Mouse (Mus musculus) intestine, embryonic 14.5 days (tissue): ENCODE data around the gene P4ha1. TPM values are rescaled to one million over a fixed set of nuclear protein-coding genes. Genes with fewer than 3 reads are reported as not detected.
A peak's percentile ranks its signal among the peaks of the same experiment; 100 is the strongest.
"Not testable (repeated sequence)": the region's sequence is repeated elsewhere in the genome, so short reads cannot be mapped to it uniquely, and the experiment has no call there.

Source experiments
- ATAC-seq: fragments of 200-750 bp; cut with Nextera tagmentation; replicated peaks from 2 replicates; pipeline ENCODE4 v1.8.0; 2017; ENCODE audit warnings: low read depth, moderate number of reproducible peaks, moderate TSS enrichment, moderate library complexity; ENCODE audit not compliant: low FRiP score, low TSS enrichment
- DNase-seq: peaks from one replicate; pipeline ENCODE4 v3.0.0-alpha.2; 2018; ENCODE audit warnings: low spot score
- H3K27ac ChIP-seq: fragments of 300-500 bp; sonication (generic); 2 replicates; pipeline ENCODE4 v1.5.1; 2014; ENCODE audit warnings: low read depth, mild to moderate bottlenecking, control low read depth
- H3K27me3 ChIP-seq: fragments of 300-500 bp; sonication (generic); replicated peaks from 2 replicates; pipeline ENCODE4 v1.6.1; 2014; ENCODE audit warnings: low read length, control low read depth; ENCODE audit not compliant: control insufficient read depth, insufficient read depth
- H3K36me3 ChIP-seq: fragments of 300-500 bp; sonication (generic); 2 replicates; pipeline ENCODE4 v1.6.1; 2014; ENCODE audit warnings: low read length, control low read depth; ENCODE audit not compliant: control insufficient read depth, insufficient read depth
- H3K4me1 ChIP-seq: fragments of 300-500 bp; sonication (generic); replicated peaks from 2 replicates; pipeline ENCODE4 v1.6.1; 2014; ENCODE audit warnings: low read length, control low read depth, mixed read lengths; ENCODE audit not compliant: control insufficient read depth, insufficient read depth
- H3K4me2 ChIP-seq: fragments of 300-500 bp; sonication (generic); 2 replicates; pipeline ENCODE4 v1.6.1; 2014; ENCODE audit warnings: low read length
- H3K4me3 ChIP-seq: fragments of 300-500 bp; sonication (generic); 2 replicates; pipeline ENCODE4 v1.5.1; 2014; ENCODE audit warnings: low read depth, low read length, control low read depth, mixed read lengths
- H3K9ac ChIP-seq: fragments of 300-500 bp; sonication (generic); 2 replicates; pipeline ENCODE4 v1.6.1; 2014; ENCODE audit warnings: mild to moderate bottlenecking, low read length
- H3K9me3 ChIP-seq: fragments of 300-500 bp; sonication (generic); 2 replicates; pipeline ENCODE4 v1.6.1; 2016; ENCODE audit warnings: low read length, control low read depth; ENCODE audit not compliant: control insufficient read depth
- WGBS: fragments of 180-500 bp; shearing (Covaris S2); extraction: QIAGEN DNeasy Blood & Tissue Kit; methylation state at CpG from one replicate; pipeline ENCODE4 v1.1.7; 2014; 5-methylcytosine and 5-hydroxymethylcytosine counted together
- polyA plus RNA-seq: library from polyadenylated mRNA; unstranded; fragments of >200 nt; fragmentation: Nextera tagmentation; extraction: Ambion mirVana; gene quantifications from 2 replicates; pipeline ENCODE4 v1.2.1, GENCODE M21; 2014

The P4ha1 gene
- polyA plus RNA-seq, 1 experiment from 2014 or later, result 65.2 TPM

DNA sequence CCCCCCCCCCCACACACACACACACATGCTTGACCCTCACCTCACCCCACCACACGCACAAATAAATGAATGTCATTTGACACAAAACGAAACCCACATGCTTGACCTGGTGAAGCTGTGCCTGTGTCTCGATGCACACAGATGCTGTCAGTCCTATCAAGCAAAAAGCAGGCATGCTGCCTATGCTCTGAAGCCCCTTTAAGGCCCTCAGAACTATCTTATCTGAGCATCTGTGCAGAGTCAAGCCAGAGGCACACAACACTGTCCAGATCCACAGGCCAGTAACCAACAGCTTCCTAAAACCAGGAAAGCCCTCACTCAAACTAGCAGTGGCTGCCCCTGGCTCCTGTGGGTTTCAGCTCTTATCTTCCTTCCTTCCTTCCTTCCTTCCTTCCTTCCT is 35.4 kb upstream of the P4ha1 start:
- 25% methylated on average over 3 of the region's 3 CpGs for WGBS
- Histone ChIP-seq H3K9me3 (0 out of 2 replicates have a peak, but pooled peaks cover 2% of the 10 kb centered on the region), H3K9ac (no peak overlapping the region), H3K4me1 (no peaks in the 10 kb centered on the region; the same call in 1 of the 2 replicates), H3K36me3 (no peaks in the 10 kb centered on the region), H3K27ac (no peak overlapping the region), H3K27me3 (no peaks in the 10 kb centered on the region), H3K4me2 (no peak overlapping the region), H3K4me3 (no peak overlapping the region)
- ATAC-seq (no peak), DNase-seq (no peak)

DNA sequence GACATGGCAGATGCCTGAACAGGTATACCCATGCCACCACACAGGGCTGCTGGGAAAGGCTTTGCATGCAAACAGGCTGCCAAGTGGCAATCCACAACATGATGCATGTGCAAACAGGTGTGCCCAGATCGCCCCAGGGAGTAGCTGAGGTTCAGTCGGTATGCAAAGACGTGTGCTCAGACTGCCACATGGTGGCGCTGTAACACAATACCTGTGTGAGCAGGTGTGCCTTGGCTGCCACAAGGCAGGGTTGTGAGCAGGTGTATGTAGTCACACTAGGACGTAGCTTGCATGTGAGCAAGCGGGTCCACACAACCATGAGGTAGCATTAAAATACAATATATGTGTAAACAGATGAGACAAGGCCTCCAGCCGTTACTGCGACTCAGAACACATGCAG is 34.0 kb upstream of the P4ha1 start:
- H3K4me3 ChIP-seq, result no peak overlapping the region
- H3K27me3 ChIP-seq, result no peaks in the 10 kb centered on the region
- no peaks in the 10 kb centered on the region; the same call in 1 of the 2 replicates for H3K4me1 ChIP-seq
- DNase-seq (peak; percentile 59), ATAC-seq (no peak)
- no peak overlapping the region for H3K27ac ChIP-seq
- H3K9me3 ChIP-seq, result 0 out of 2 replicates have a peak, but pooled peaks cover 2% of the 10 kb centered on the region
- no peak overlapping the region for H3K4me2 ChIP-seq
- 54% methylated on average over 8 of the region's 8 CpGs for WGBS
- H3K9ac ChIP-seq, result no peak overlapping the region
- no peaks in the 10 kb centered on the region for H3K36me3 ChIP-seq

DNA sequence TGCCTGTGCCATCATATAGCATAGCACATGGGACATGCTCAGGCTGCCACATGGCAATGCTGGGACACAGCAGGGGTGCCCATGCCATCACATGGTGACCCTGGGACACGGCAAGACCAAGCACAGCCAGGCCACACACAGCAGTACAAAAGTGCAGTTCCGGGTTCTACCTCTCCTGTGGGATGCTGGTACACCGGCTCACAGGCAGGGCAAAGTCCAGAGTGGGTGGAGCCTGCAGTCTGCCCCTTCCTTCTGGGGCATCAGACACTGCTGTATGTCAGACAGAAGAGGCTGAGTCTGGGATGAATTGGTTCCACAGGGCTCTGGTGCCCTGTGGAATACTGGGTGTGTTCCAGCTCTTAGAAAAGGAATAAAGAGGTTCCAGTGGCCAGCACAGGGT is 31.6 kb upstream of the P4ha1 start:
- DNase-seq, result peak; percentile 63
- no peak overlapping the region for H3K27ac ChIP-seq
- no peak overlapping the region for H3K4me3 ChIP-seq
- H3K36me3 ChIP-seq, result no peaks in the 10 kb centered on the region
- 43% methylated on average over 3 of the region's 3 CpGs for WGBS
- no peak overlapping the region for H3K9ac ChIP-seq
- peak; percentile 33 for ATAC-seq
- H3K27me3 ChIP-seq, result no peaks in the 10 kb centered on the region
- H3K4me2 ChIP-seq, result no peak overlapping the region
- H3K9me3 ChIP-seq, result 0 out of 2 replicates have a peak, but pooled peaks cover 2% of the 10 kb centered on the region
- no peaks in the 10 kb centered on the region; the same call in 1 of the 2 replicates for H3K4me1 ChIP-seq

DNA sequence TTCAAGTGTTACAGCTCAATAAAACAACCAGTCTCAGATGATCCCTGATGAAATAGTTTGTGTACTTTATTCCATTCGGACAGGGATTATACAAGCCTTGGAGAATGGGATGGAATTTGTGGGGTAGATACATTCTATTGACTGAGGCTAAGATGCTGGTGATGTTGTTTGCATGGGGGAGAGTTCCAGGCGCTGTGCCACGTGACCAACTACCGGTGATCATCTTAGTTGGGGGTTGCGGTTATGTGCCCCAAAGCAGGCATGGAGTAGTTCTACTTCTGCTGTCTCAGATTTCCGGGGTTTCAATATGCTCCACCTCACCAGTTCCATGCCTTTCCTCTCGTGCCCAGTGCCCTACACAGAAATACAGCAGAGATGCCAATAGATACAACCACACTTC is 31.0 kb upstream of the P4ha1 start:
- H3K4me2 ChIP-seq, result no peak overlapping the region
- no peaks in the 10 kb centered on the region for H3K27me3 ChIP-seq
- H3K4me3 ChIP-seq, result no peak overlapping the region
- no peak overlapping the region for H3K9ac ChIP-seq
- no peak overlapping the region for H3K27ac ChIP-seq
- no peak for ATAC-seq
- H3K4me1 ChIP-seq, result no peaks in the 10 kb centered on the region; the same call in 1 of the 2 replicates
- 76% methylated on average over 7 of the region's 7 CpGs for WGBS
- DNase-seq, result no peak
- H3K36me3 ChIP-seq, result no peaks in the 10 kb centered on the region
- H3K9me3 ChIP-seq, result no peaks in the 10 kb centered on the region

DNA sequence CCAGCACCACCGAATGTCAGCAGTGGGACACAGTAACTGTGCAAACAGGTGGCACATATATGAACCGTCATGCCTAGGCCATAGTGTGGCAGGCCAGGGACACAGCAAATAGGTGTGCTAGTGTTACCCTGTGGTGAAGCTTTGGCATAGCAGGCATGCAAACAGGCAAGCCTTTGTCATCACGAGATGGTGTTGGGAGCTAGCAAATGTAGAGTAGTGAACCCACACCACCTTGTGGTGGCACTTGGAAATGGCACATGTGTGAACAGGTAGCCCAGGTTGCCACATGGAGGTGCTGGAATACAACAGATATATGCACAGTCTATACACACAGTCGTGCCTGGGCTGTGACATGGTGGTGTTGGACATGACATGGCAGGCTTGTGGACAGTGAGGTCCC is 30.5 kb upstream of the P4ha1 start:
- ATAC-seq, result peak; percentile 37
- H3K36me3 ChIP-seq, result no peaks in the 10 kb centered on the region
- H3K27ac ChIP-seq, result no peak overlapping the region
- no peak overlapping the region for H3K4me2 ChIP-seq
- 31% methylated on average over 4 of the region's 4 CpGs for WGBS
- H3K27me3 ChIP-seq, result no peaks in the 10 kb centered on the region
- no peaks in the 10 kb centered on the region for H3K9me3 ChIP-seq
- peak; percentile 89 for DNase-seq
- no peak overlapping the region for H3K4me3 ChIP-seq
- H3K4me1 ChIP-seq, result no peaks in the 10 kb centered on the region; the same call in 1 of the 2 replicates
- H3K9ac ChIP-seq, result no peak overlapping the region

DNA sequence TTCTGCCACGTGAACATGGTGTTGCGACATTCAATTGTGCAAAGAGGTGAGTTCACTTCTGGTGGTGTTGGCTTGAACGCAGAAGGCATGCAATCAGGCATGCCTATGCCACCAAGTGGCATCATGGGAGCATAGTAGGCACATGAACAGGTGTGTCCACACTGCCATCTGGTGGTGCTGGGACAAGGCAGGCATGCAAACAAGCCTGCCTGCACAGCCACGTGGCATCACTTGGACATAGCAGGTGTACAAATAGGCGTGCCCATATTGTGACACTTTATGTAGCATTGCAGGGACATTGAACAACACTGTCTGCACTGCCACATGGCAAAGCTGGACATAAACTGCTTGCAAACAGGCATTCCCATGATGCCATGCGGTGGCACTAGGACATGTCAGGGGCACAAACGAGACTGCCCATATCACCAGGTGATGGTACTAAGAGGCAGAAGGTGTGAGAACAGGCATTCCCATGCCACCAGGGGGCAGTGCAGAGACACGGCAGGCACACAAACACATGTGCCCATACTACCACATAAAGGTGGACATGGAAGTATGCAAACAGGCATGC is 27.8 kb upstream of the P4ha1 start:
- WGBS, result 72% methylated on average over 8 of the region's 8 CpGs
- ATAC-seq, result no peak
- DNase-seq, result peak; percentile 85

DNA sequence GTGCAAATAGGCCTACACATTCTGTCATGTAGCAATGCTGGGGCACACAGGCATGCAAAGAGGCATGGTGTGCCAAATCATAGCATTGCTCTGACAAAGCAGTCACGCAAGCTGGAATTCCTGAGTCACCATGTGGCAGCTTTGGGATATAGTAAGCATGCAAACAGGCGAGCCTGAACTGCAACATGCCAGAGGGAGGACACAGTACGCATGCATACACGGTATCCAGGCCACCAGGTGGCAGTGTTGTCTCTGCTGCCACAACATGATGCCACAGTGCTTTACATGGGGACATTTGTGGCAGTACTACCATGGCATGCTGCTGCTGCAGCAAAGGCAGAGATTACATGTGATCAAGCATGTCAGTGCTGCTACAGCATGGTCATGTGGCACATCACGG is 26.8 kb upstream of the P4ha1 start:
- no peaks in the 10 kb centered on the region for H3K36me3 ChIP-seq
- H3K4me1 ChIP-seq, result no peaks in the 10 kb centered on the region; the same call in 1 of the 2 replicates
- ATAC-seq, result no peak
- WGBS, result 25% methylated on average over 5 of the region's 5 CpGs
- no peak overlapping the region for H3K9ac ChIP-seq
- no peak overlapping the region for H3K27ac ChIP-seq
- H3K4me3 ChIP-seq, result no peak overlapping the region
- no peaks in the 10 kb centered on the region for H3K27me3 ChIP-seq
- peak; percentile 91 for DNase-seq
- H3K4me2 ChIP-seq, result no peak overlapping the region
- H3K9me3 ChIP-seq, result no peaks in the 10 kb centered on the region

More for the DNA sequence above, 27.8 kb upstream of the P4ha1 start:
- Histone ChIP-seq H3K4me1 (no peaks in the 10 kb centered on the region; the same call in 1 of the 2 replicates), H3K4me3 (no peak overlapping the region), H3K27me3 (no peaks in the 10 kb centered on the region), H3K9me3 (no peaks in the 10 kb centered on the region), H3K4me2 (no peak overlapping the region), H3K36me3 (no peaks in the 10 kb centered on the region), H3K9ac (no peak overlapping the region), H3K27ac (no peak overlapping the region)

DNA sequence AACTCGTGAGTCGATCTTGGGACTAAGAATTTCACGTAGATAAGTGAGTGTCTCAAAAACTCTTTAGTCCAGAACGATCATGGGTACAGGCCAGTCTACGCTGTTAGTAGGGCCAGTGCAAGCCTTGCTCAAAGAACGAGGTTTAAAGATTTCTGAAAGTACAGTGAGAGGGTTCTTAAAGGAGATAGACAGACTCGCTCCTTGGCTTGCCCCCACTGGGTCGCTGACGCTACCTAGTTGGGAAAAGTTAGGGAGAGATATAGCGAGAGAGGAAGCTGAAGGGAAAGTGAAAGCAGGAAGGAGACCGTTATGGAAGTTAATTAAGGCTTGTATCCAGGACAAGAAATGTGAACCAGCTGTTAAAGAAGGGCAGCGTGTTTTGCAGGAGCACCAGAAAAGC is 20.4 kb upstream of the P4ha1 start:
- not testable (repeated sequence) for H3K4me3 ChIP-seq, H3K36me3 ChIP-seq, H3K4me1 ChIP-seq, H3K9me3 ChIP-seq, ATAC-seq, H3K27me3 ChIP-seq, H3K9ac ChIP-seq, H3K4me2 ChIP-seq, H3K27ac ChIP-seq
- WGBS, result 93% methylated on average over 12 of the region's 12 CpGs
- DNase-seq, result peak; percentile 4
